Mouse (Mus musculus): ENCODE data around the gene Chaf1b. TPM values are rescaled to one million over a fixed set of nuclear protein-coding genes. Genes with fewer than 3 reads are reported as not detected.

Gene Chaf1b
- total and polyA plus RNA-seq, 3 experiments, result 48.2 to 53.9 TPM; not detected in 1

GRCm38 (mm10) chr16:93859967-93860366, 23.7 kb upstream of the Chaf1b start:
- H3K27me3 ChIP-seq (ENCODE audit: control insufficient read depth in 1 of 2, insufficient read depth in 2 of 2, low read length in 2 of 2), result no peaks in the 10 kb centered on the region
- H3K4me1 ChIP-seq (ENCODE audit: control insufficient read depth in 1 of 2, insufficient read depth in 2 of 2, low read length in 2 of 2), result no peaks in the 10 kb centered on the region
- no peaks in the 10 kb centered on the region for H3K79me2 ChIP-seq (ENCODE audit: control insufficient read depth, insufficient read depth, low read length, poor library complexity)

GRCm38 (mm10) chr16:93860686-93861085, 23.0 kb upstream of the Chaf1b start:
- Histone ChIP-seq H3K9ac (ENCODE audit: control insufficient read depth, low read depth, low read length, poor library complexity, severe bottlenecking) (no peak overlapping the region), H3K79me2 (ENCODE audit: control insufficient read depth, insufficient read depth, low read length, poor library complexity) (no peaks in the 10 kb centered on the region), H3K9me3 (replicated peaks; ENCODE audit: insufficient read depth, low read length) (no peaks in the 10 kb centered on the region), H3K27me3 (ENCODE audit: control insufficient read depth in 1 of 2, insufficient read depth in 2 of 2, low read length in 2 of 2) (no peaks in the 10 kb centered on the region), H3K27ac (ENCODE audit: control insufficient read depth, low read depth, low read length) (no peak overlapping the region), H3K36me3 (ENCODE audit: control insufficient read depth in 1 of 2, insufficient read depth in 2 of 2, low read length in 2 of 2) (peaks cover 0 to 49% of the 10 kb centered on the region in 2 experiments; a peak in 2 of 4 replicates), H3K4me1 (ENCODE audit: control insufficient read depth in 1 of 2, insufficient read depth in 2 of 2, low read length in 2 of 2) (no peaks in the 10 kb centered on the region), H3K4me3 (ENCODE audit: control insufficient read depth in 1 of 2, insufficient read depth in 1 of 2, low read depth in 2 of 2, low read length in 2 of 2) (no peak overlapping the region)
- no peak for DNase-seq (ENCODE audit: low read depth, low spot score)
- TF ChIP-seq RCOR1 (IDR thresholded peaks at IDR 0.05; ENCODE audit: low read depth, low read length), result no peak
- no peak for TF ChIP-seq MYB (IDR thresholded peaks at IDR 0.05; ENCODE audit: low read depth, low read length)
- no peak for TF ChIP-seq POLR2AphosphoS5 (IDR thresholded peaks at IDR 0.05; ENCODE audit: borderline replicate concordance, low read depth, low read length)
- no peak for TF ChIP-seq TCF12 (IDR thresholded peaks at IDR 0.05; ENCODE audit: low read depth, low read length)
- no peak for TF ChIP-seq SIN3A (IDR thresholded peaks at IDR 0.05; ENCODE audit: low read length)
- no peak for TF ChIP-seq POLR2AphosphoS2 (IDR thresholded peaks at IDR 0.05; ENCODE audit: low read length)
- no peak for TF ChIP-seq CHD2 (IDR thresholded peaks at IDR 0.05; ENCODE audit: low read length)
- TF ChIP-seq TBP (IDR thresholded peaks at IDR 0.05; ENCODE audit: low read depth, low read length), result no peak
- TF ChIP-seq NRF1 (IDR thresholded peaks at IDR 0.05; ENCODE audit: insufficient read depth, low read depth, low read length, poor library complexity, severe bottlenecking), result no peak
- TF ChIP-seq ETS1 (IDR thresholded peaks at IDR 0.05; ENCODE audit: low read depth, low read length), result no peak
- no peak for TF ChIP-seq E2F4 (IDR thresholded peaks at IDR 0.05; ENCODE audit: borderline replicate concordance, low read depth, low read length)
- TF ChIP-seq MAX (IDR thresholded peaks at IDR 0.05; ENCODE audit: low read length), result no peak
- TF ChIP-seq ZKSCAN1 (IDR thresholded peaks at IDR 0.05; ENCODE audit: low read depth, low read length), result no peak
- no peak for TF ChIP-seq USF1 (IDR thresholded peaks at IDR 0.05; ENCODE audit: low read depth, low read length)
- TF ChIP-seq ZNF384 (IDR thresholded peaks at IDR 0.05; ENCODE audit: low read depth, low read length), result no peak
- no peak for TF ChIP-seq CHD1 (IDR thresholded peaks at IDR 0.05; ENCODE audit: low read depth, low read length)

More at GRCm38 (mm10) chr16:93859967-93860366, 23.7 kb upstream of the Chaf1b start:
- peaks cover 0 to 50% of the 10 kb centered on the region in 2 experiments; a peak in 2 of 4 replicates for H3K36me3 ChIP-seq (ENCODE audit: control insufficient read depth in 1 of 2, insufficient read depth in 2 of 2, low read length in 2 of 2)
- H3K27ac ChIP-seq (ENCODE audit: control insufficient read depth, low read depth, low read length), result no peak overlapping the region
- no peak for DNase-seq (ENCODE audit: low read depth, low spot score)
- TF ChIP-seq POLR2AphosphoS5 (IDR thresholded peaks at IDR 0.05; ENCODE audit: borderline replicate concordance, low read depth, low read length) (no peak), CHD2 (IDR thresholded peaks at IDR 0.05; ENCODE audit: low read length) (no peak), EP300 (IDR thresholded peaks at IDR 0.05; ENCODE audit: low read depth in 1 of 2, low read length in 2 of 2) (no peak)
- no peak overlapping the region for H3K4me3 ChIP-seq (ENCODE audit: control insufficient read depth in 1 of 2, insufficient read depth in 1 of 2, low read depth in 2 of 2, low read length in 2 of 2)
- no peaks in the 10 kb centered on the region for H3K9me3 ChIP-seq (replicated peaks; ENCODE audit: insufficient read depth, low read length)
- H3K9ac ChIP-seq (ENCODE audit: control insufficient read depth, low read depth, low read length, poor library complexity, severe bottlenecking), result no peak overlapping the region

Measured in MEL (cell line).